Mouse (Mus musculus) inflammation-experienced regulatory T-cells, adult 6 months (primary cell): ENCODE measurements around the gene Ccdc24. TPM values are rescaled to one million over a fixed set of nuclear protein-coding genes. Genes with fewer than 3 reads are reported as not detected.

ENCODE experiments used
- ATAC-seq: one replicate; pipeline ENCODE4 v1.8.0; 2017
- polyA plus RNA-seq, 3 experiments: library from polyadenylated mRNA; unstranded; fragments of 100-300 nt; shearing (Covaris generic); gene quantifications; one replicate each; pipeline ENCODE4 v1.2.1; 2017

Gene Ccdc24
- polyA plus RNA-seq, 3 experiments from 2014 or later: not detected

DNA sequence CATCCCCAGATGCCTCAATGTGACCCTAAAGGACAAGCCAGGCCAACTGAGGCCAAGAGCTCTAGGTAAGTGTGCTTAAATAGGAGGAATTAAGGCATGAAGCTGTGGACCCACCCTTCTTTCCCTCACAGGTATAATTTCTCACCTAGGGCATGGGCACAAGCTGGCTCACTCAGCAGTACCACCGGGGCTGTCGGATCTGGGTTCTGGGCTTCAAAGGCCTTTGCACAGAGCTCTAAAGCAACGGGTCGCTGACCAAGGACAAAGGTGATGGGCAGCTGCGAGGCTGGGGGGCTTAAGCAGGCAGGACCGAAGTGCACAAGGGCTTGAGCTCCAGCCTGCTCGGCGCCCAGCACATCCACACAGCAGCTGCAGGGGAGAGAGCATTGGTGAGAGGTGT, 18.4 kb upstream of the Ccdc24 start:
- ATAC-seq: no peak

DNA sequence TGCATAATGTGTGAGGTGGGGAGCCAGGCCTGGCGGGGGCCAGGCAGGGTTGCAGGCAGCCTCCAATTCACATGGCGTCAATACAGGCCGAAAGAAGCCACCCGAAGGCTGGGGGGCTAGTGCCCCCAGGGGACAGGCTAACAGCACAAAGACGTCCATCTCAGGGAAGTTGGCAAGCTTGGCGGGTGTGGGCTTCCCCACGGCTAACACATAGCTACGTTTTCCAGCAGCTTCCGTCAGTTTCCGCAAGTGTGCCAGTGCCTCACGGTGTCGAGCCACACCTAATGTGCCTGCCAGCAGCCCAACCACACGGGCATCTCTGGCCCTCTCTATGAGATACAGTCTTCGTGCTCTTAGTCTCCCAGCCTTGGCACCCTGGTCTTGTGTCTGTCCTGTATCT, 17.7 kb upstream of the Ccdc24 start:
- no peak for ATAC-seq

DNA sequence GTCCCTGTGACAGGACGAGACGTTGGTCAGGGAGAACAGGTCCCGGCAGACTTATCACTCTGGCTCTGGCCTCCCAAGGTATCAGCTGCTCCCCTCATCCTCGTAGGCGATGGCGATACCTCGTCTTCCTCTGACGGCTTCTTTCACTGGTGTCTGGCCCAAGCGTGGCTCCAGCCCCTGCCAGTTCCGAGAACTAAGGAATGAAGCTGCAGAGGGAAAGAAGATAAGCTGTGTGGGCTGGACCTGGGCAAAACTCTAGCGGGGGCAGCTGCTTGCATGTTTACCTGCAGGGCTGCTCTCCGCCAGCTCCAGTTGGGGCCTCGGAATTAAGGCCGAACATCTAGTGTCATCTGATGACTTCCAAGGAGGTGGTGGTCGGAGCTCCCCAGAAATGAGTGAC, 17.1 kb upstream of the Ccdc24 start:
- no peak for ATAC-seq

DNA sequence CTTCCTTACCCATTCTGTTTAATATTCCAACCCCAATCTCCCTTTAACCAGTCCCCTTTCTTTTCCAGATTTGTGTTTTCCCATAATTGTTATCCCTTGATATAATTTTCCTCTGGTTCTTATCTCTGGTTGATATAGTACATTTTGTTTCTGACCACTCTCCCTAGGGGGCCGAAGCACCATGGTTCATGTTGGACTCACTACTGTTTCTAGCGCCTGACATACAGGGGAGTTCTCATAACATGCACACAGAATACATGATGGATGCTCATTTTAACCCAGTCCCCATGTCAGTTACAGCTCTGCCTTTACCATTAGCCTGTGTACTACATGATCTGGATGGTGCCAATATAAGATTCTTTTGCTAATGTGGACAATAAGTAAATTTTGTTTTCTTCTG, 15.6 kb upstream of the Ccdc24 start:
- no peak for ATAC-seq

DNA sequence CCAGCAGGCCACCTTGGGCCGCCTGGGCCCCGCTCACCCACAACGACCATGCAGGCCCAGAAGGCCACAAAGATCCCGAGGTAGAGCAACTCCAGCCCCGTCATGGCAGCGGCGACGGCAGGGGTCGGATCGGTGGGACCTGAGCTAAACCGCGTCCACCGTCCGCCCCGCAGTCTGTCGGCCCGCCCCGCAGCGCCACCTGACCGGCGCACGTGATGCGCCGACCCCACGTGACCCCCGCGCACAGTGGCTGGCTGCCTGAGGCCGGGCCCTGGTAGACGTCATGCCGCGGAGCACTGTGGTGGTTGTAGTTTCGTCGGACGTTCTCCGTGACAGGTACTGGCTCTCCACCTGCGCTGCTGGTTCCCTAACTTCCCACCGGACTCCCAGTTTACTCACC, 14.8 kb upstream of the Ccdc24 start, which contains the start of gene Atp6v0b:
Atp6v0b (minus strand) TSS at position 201 of the 400 bp plus-strand sequence.
- peak; percentile 88 for ATAC-seq

DNA sequence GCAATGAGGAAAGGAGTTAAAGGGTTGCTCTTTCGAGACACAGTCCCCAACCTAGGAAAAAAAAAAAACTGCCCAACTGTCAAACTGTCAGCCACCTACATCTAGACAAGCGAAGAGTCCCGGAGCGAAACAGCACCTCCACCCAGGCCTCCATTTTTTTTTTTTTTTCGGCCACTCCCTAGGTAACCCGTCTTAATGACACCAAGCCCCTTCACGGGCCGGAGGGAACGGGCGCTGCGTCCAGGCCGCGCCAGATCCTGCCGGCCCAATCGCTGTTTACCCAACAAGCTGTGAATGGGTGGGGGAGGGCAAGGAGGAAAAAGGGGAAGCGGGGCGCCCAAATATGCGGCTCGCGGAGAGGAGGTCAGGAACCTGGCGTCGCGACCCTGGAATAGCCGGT, 14.3 kb upstream of the Ccdc24 start:
- no peak for ATAC-seq

DNA sequence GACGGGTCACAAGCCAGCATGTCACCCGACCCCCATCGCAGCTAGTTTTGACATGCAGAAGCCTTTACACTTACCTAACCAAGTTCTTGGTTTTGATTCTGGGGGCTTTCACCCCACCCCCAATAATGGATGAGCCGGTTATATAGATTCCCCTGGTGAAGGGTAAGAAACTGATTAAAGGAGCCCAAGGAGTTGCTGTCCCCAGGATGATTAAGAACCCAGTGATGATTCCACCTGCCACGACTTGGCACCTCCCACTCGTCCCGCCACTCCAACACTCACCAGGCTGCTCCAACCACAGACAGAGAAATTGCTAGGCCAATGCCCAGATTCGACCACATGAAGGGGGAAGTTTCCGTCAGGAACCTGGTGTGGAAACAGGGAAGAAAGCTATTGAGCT, 13.6 kb upstream of the Ccdc24 start:
- ATAC-seq: no peak

DNA sequence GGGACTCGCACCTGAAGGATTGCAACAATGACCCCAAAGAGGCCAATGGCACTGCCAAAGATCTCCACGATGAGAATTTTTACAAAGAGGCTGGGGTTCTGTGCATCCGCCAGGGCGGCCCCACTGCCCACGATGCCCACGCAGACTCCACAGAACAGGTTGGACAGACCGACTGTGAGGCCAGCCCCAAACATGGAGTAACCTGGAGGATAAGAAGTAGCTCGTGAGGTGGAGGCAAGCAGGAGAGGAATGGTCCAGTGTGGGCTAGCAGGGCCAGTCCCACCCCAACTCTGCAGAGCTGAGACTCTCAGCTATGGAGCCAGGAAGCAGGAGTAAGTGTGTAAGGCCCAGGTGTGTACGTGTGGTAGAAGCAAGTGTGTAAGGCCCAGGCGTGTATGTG, 12.7 kb upstream of the Ccdc24 start:
- ATAC-seq: no peak

DNA sequence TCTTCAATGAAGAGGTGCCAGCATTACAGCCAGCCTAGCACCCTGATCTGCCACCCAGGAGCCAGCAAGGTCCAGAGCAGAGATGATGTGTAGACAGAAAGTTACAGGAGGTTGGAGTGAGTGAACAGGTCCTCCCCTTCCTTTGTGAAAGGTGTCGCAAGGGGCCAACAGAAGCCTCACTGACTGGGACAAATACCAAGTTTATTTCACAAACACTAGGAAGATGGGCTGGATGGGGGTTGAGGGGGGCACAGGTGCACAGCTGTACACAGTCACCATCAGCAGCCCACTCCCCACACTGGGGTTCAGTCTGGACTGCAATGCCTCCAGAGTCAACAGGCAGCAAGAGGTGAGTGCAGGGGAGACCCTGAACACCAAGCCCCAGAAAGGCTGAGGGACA, 11.8 kb upstream of the Ccdc24 start:
- no peak for ATAC-seq

DNA sequence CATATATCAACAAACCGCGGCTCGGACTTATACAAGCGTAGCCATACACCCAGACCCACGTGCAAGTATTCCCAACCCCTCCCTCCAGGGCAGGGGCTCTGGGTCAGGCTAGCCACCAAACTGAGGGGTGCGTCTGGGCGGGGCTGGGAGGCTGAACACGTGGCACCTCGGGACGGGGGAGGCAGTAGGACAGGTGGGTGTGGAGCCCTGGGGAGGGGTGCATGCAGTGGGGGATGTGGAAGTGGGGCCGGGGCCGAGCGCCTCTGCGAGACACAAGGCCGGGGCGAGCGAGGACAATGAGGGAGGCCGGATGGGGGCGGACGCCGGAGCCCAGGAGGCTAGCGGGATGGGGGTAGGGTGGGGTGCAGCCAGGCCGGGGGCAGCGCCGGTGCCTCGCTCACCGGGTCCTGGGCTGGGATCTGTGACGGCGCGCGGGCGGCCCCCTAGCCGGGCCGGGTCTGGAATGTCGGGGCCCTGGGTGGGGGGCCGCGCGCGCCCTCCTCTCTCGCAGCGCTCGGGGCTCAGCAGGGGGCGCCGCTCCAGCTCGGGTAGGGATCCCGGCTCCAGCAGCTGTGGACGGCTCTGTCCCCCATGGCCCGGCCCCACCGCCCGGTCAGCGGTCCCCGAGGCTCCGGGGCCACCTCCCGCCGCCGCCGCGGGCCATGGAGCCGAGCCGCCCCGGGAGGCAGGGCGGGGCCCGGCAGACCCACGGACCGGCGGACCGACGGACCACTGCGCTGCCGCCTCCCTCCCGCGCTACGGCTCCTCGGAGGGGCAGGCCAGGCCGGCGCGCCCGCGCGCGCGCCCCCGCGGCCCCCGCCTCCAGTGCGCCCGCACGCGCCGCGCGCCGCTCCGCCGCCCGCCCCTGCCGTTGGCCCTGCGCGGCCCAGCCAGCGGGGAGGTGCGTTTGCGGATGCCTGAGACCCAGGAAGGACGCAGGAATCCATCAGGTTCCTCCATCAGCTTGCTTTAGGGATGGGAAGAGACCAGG, 10.6 kb upstream of the Ccdc24 start, which contains the start of gene B4galt2:
B4galt2 (minus strand) TSS at position 787 of the 991 bp plus-strand sequence.
- ATAC-seq: no peak

DNA sequence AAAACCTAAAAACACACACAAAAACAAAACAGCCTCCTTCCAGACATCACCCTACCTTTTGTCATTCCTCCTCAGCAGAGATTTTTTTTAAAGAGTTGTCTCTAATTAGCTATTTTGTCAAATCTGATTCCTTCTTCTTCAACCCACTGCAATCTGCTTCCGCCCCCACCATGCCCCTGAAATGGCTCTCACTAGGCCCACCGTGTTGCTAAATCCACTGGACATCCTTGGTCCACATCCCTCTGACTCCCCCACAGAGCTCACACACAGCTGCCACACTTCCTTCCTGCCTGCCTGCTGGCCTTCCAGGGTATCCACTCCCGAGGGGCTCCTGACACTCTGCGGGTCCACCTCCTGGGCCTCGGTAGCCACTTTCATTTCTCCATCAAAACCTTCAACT, 6.3 kb upstream of the Ccdc24 start:
- ATAC-seq: no peak

DNA sequence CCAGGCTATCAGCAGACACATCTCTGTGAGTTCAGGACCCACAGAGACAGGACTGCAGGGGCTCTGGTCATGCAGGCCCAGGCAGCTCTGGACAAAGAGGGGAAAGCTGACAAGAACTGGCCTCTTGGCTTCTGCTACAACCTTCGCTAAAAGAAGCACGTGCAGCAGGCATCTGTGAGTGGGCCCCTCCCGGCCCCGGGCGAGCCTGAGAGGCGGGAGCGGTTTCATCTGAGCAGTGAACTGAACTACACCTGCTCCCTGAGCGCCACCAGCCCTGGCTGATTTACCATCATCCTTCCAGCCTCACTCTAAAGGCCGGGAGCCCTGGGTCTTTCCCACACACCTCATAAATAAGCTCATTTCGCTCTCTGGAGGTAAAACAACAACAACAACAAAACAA, 5.9 kb upstream of the Ccdc24 start:
- no peak for ATAC-seq

DNA sequence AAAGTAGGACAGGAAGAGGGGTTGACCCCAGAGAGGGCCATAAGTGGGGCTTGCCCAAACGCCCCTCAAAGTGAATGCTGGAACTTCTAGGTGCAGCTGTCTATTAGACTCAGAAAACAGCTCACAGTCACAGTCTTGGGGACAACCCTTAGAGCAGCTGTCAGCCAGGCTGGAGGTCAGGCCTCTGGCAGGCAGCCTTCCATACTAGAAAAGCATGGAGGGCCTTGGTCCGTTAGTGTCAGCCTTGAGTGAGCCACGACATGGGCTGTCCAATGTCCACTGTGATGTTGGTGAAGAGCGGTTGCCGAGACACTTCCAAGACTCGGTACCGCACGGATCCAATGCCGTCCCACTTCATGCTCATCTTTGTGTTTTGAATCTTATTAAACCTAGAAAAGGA, 1.3 kb upstream of the Ccdc24 start:
- no peak for ATAC-seq

DNA sequence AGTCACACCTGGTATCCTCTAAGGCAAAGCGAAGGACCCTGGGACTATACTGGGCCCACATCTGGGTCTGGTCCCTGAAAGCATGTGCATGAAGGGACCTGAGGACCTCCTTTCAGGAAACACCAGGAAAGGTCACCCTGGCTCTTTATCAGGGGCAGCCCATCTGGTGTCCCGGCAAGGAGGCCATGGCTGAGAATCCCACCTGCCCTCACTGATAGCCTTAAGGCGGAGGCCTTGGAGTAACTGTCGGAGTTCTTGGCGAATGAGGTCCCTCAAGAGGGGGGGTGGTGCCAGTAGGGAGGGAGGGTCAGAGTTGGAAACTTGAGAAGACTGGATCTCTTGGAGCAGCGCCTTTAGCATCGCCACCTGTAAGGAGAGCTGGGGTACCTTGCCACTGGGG, 570 bp downstream of the Ccdc24 start:
- ATAC-seq: no peak

DNA sequence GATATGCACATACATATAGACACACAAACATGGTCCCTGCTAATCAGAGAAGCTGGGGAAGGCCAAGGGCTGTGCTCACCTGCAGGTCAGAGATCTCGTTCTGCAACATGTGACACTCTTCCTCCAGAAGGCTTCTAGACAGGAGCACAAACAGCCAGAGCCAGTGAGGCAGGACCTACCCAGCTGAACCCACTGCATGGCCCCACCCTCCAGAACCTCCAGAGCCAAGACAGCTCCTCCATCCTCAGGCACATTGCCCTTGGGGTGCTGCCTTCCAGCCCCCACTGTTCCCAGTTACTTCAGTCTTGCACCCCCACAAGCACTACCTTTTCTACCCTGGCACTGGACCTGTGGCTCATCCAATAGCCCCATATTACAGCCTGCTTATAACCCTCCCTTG, 1.9 kb downstream of the Ccdc24 start:
- ATAC-seq: no peak

DNA sequence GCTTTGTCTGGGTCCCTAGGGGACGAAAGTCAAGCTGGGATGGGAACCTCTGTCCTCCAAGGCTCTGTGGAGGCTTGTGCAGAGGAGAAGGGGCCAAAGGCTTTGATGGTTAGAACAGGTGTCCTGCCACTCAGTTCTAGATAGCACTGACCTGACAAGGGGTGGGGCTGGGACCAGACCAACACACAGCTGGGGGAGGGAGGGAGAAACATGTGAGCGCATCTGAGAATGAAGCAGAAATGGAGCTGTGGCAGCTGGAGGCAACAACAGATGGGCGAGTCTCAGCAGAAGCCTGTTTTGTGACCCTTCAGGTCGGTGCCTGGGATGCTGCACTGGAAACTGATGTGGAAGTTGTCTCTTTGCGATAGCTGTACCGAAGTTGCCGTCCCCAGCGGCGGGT, 3.0 kb downstream of the Ccdc24 start:
- no peak for ATAC-seq

DNA sequence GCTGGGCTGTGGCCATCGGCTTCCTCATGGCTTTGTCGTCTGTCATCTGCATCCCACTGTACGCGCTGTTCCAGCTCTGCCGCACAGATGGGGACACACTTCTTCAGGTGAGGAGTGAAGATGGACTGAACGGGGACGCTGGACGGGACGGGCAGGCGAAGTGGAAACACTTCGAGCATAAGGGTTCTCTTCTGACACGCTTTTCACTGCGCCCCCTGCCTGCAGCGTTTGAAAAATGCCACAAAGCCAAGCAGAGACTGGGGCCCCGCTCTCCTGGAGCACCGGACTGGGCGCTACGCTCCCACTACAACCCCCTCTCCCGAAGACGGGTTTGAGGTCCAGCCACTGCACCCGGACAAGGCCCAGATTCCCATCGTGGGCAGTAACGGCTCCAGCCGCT, 4.5 kb downstream of the Ccdc24 start:
- ATAC-seq: no peak

DNA sequence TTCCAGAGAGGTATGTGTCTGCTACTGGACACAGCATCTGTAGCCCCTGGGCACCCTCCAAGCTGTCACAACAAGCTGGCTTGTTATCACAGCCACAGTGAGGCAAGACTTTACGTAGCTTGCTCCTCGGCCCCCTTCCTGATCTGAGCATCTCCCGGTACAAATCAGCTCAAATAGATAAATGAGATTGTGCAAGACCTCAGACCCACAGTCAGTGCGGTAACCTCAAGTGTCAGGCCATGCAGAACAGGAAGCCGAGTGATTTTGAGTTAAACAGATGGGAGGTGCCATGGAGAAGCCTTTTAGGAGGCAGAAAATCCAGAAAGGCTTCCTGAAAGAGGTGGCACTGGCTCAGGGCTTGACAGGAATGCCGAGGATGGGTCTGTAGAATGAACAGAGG, 5.4 kb downstream of the Ccdc24 start:
- no peak for ATAC-seq

DNA sequence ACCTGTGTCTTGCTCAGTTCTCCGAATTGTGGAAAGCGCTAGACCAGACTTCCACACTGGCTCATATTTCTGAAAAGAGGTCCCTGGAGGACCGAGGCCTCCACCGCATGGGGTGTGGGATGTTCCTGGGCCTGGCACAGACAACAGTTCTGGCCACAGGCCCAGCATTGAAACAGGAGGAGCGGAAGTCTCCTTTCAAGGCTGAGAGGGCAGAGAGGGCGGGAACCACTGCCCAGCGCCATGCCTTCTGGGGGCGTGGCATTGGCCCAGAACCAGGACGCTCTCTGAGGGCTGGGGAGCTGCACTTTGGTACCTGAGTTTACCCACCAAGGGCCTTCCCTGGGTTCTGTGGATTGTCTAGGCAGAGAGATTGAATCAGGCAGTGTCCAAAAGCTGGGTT, 6.3 kb downstream of the Ccdc24 start:
- ATAC-seq: no peak

DNA sequence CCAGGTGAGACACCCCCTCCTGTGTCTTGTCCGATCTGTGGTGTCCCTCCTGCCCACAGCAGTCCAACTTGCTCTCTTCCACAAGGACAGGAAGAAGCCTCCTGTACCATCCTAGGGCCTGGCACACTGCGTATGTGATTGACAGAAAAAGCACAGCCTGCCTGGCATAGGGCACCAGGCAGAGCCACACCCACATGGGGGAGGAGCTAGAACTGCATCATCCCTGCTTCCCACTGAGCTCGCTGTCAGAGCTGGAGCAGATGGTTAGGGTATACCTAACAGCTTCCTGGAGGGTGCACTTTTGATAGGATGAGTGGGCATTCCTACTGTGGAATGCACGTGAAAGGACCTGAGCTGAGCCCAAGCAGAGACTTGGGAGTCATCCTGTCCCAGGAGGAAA, 9.5 kb downstream of the Ccdc24 start:
- no peak for ATAC-seq

DNA sequence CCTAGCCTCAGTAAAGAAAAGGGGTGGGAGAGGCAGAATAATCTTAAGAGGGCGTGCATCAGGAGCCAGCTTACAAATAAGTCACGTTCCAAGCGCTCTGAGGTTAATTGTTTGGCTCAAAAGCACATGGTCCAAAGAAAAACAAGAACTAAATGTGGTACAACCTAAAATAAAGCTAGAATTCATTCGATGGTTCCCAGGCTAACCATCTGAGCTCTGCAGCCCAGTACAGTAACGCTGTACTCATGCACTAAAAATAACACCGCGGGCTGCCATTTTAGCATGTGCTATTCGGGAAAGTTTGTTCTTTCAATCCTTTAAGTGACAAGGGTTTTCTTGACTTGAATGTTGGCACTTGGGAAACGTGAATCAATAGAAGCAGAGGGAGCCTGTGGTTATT, 11.8 kb downstream of the Ccdc24 start:
- ATAC-seq: no peak

DNA sequence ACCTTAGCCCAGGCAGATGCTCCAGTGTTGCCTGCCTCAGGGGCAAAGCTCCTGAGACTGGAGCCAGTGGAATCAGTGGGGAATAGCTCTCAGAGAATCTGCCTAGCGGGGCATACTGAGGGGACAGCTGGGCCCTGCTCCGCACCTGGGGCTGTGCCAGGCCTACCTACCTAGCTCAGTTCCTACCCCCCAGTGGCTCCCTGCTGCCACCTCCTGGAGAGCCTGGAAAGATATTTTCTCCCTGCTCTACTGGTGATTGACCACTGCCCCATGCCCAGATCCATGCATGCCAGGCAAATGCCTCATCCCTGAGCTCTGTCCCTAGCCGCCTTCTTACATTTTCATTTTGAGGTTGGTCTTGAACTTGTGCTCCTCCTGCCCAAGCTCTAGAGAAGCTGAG, 13.6 kb downstream of the Ccdc24 start:
- no peak for ATAC-seq

DNA sequence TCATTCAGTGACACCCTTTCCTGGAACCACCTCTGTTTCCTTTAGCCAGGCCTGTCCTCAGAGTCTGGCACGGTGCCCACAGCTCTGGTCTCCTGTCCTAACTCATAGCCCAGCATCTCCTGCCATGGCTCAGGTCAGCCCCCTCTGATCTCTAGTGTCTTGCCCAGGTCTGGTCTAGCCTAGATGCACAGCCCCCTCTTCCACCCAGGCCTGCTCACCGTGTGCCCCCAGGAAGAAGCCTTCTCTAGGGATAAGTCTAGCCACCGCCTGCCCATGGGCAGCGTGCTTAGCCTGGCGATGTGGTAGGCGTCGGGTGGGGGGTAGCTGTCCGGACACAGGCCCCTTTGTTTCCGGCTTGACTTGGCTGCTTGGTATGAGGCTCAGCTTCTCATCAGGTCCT, 17.2 kb downstream of the Ccdc24 start:
- ATAC-seq: no peak

DNA sequence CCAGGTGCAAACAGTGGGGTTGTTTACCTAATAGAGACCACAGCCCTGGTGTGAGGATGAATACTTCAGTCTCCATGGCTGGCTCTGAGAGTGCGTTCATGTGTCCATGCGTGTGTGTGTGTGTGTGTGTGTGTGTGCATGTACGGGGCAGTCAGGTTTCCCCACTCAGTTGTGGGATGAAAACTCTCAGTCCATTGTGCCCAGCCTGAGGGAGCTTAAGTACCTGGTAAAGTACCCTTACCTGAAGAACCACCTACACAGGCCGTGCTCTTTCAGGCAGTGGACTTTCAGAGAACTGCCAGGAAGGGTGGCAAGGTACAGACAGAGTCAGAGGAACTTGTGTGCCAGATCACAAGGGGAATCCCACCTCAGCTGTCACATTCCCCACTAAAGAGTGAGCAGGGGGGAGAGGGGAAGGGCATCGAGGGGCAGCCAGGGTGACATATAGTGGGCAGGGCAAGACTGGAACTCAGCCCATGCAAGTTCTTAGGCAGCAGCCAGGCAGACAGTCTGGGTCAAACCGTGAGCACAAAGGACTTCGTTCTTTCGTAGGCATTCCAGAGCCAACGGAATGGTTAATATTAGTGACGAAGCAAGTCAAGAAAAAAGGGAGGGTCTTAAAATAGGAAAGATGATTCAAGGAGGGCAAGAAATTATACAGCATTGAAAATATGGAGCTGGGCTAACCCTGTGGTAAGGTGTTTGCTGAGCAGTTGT, 20.0 kb downstream of the Ccdc24 start:
- ATAC-seq: no peak
